Mouse (Mus musculus): ENCODE data around the gene Fgfr2. TPM values are rescaled to one million over a fixed set of nuclear protein-coding genes. Genes with fewer than 3 reads are reported as not detected.
A peak's percentile ranks its signal among the peaks of the same experiment; 100 is the strongest.

Gene Fgfr2
- polyA plus RNA-seq, 1 experiment from 2014 or later, result 67.0 TPM

DNA sequence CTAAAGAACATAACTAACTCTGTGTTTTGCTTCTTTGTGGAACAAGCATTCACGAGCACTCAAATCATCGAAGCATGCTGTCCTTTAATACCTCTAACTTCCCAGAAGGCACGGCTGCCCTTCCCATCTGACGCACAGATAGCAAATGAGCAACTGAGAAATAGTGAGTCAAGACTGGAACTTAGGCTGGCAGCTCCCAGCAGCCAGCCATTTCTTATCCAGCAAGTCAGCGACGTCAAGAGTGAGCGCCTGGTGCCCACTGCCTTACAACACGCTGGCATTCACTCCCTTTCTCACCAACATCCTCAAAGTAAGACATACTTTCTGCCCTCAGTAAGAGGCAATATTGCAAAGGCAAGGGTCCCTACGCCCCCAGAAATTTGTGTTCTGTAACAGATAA lies 2883.0 kb downstream of the Fgfr2 start:
- no peaks in the 10 kb centered on the region for H3K9me3 ChIP-seq
- no peaks in the 10 kb centered on the region for H3K27me3 ChIP-seq (replicated peaks)
- ATAC-seq, result no peak
- WGBS, result 85% methylated on average over 9 of the region's 9 CpGs
- H3K4me2 ChIP-seq (replicated peaks), result no peak overlapping the region
- H3K4me1 ChIP-seq (replicated peaks), result peaks cover 16% of the 10 kb centered on the region
- H3K27ac ChIP-seq, result no peak overlapping the region
- no peak overlapping the region for H3K9ac ChIP-seq
- no peak overlapping the region for H3K4me3 ChIP-seq (replicated peaks)
- H3K36me3 ChIP-seq, result no peaks in the 10 kb centered on the region

DNA sequence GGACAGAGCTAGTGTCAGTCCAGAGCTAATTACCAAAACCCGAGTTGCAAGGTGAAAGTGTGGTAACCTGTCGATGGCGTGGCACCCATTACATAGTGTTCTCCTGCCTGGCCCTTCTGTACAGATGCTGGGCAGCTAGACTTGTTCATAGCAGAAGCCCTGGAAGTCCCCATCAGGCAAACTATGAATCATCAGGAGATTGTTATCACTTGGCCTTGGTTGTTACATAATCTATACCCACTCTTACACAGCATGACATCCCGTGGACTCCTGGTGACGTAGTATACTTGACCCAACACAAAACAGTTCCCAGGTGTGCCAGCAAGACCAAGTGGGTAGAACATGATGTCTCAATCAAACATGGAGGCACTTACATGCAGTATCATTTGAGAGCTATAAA lies 2885.9 kb downstream of the Fgfr2 start:
- no peaks in the 10 kb centered on the region for H3K36me3 ChIP-seq
- no peaks in the 10 kb centered on the region for H3K9me3 ChIP-seq
- 67% methylated on average over 5 of the region's 5 CpGs for WGBS
- H3K9ac ChIP-seq, result no peak overlapping the region
- H3K27me3 ChIP-seq (replicated peaks), result no peaks in the 10 kb centered on the region
- 0 out of 2 replicates have a peak, but pooled peaks cover 3% of the 10 kb centered on the region for H3K4me1 ChIP-seq (replicated peaks)
- no peak overlapping the region for H3K4me2 ChIP-seq (replicated peaks)
- ATAC-seq, result no peak
- H3K27ac ChIP-seq, result no peak overlapping the region
- no peak overlapping the region for H3K4me3 ChIP-seq (replicated peaks)

DNA sequence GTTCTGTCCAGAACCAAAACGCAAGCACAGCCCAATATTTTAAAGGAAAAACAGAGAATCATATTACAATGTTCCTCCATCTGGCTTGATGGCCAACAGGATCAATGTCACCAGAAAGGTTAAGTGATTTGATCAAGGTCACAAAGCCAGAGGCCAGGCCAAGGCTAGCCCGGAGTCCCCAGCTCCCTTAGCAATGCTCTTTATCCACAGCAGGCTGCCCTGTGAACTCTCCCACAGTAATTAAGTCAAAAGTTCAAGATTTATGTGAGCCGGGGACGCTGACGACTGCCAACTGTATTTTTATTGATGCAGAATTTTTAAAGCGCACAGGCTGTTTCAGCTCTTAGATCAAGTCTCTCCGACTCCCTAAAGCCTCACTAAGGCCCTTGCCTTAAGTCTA lies 2889.4 kb downstream of the Fgfr2 start:
- H3K27me3 ChIP-seq (replicated peaks), result no peaks in the 10 kb centered on the region
- WGBS, result 41% methylated on average over 7 of the region's 7 CpGs
- H3K27ac ChIP-seq, result no peak overlapping the region
- H3K9ac ChIP-seq, result no peak overlapping the region
- ATAC-seq, result no peak
- no peak overlapping the region for H3K4me3 ChIP-seq (replicated peaks)
- peaks cover 3% of the 10 kb centered on the region; the same call in 1 of the 2 replicates for H3K4me1 ChIP-seq (replicated peaks)
- no peaks in the 10 kb centered on the region for H3K9me3 ChIP-seq
- no peak overlapping the region for H3K4me2 ChIP-seq (replicated peaks)
- H3K36me3 ChIP-seq, result no peaks in the 10 kb centered on the region

DNA sequence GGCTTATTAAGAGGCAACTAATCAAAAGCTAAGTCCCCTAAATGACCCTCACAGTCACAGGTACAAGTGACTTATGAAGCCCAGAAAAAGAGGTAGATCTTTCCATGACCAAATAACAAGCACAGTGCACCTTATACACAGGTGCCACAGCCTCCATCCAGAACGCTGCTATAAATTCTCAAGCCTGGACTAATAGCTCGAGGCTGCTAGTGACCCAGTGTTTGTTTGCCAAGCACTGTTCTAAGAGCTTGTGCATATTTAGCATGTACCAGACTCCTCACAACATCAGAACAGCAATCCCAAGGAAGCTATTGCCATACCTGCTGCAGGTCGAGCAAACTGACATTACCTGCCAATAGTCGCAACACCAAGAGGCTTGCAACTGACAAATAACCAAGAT lies 2893.1 kb downstream of the Fgfr2 start:
- H3K9me3 ChIP-seq, result no peaks in the 10 kb centered on the region
- WGBS, result 73% methylated on average over 4 of the region's 4 CpGs
- H3K9ac ChIP-seq, result no peak overlapping the region
- H3K4me2 ChIP-seq (replicated peaks), result no peak overlapping the region
- H3K27ac ChIP-seq, result no peak overlapping the region
- H3K4me1 ChIP-seq (replicated peaks), result peaks cover 9% of the 10 kb centered on the region
- no peak for ATAC-seq
- H3K27me3 ChIP-seq (replicated peaks), result no peaks in the 10 kb centered on the region
- 0 out of 2 replicates have a peak, but pooled peaks cover 4% of the 10 kb centered on the region for H3K36me3 ChIP-seq
- no peak overlapping the region for H3K4me3 ChIP-seq (replicated peaks)

DNA sequence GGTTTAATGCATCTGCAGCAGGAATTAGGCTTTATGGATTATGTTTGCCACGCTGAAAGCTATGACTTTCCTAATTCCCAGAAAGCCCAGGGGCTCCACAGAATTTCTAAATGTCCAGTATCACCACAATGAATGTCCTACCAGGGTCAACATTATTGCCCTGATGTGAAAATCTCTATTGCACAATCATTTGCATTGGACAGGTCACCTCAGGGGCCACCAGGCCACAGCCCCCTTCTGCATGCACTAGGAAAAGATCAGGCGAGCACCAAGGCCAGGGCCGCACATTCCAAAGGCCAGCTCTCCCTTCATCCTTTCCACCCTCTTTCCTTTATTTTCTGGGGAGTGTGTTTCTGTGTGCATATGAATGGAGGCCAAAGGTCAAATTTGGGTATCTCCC lies 2897.9 kb downstream of the Fgfr2 start:
- WGBS, result 90% methylated on average over 3 of the region's 3 CpGs
- no peak overlapping the region for H3K9ac ChIP-seq
- no peaks in the 10 kb centered on the region for H3K27me3 ChIP-seq (replicated peaks)
- no peak overlapping the region for H3K4me3 ChIP-seq (replicated peaks)
- 0 out of 2 replicates have a peak, but pooled peaks have one; percentile 14 for ATAC-seq
- 0 out of 2 replicates have a peak, but pooled peaks cover 4% of the 10 kb centered on the region for H3K36me3 ChIP-seq
- no peak overlapping the region for H3K27ac ChIP-seq
- H3K4me1 ChIP-seq (replicated peaks), result peaks cover 29% of the 10 kb centered on the region
- no peak overlapping the region for H3K4me2 ChIP-seq (replicated peaks)
- H3K9me3 ChIP-seq, result no peaks in the 10 kb centered on the region

DNA sequence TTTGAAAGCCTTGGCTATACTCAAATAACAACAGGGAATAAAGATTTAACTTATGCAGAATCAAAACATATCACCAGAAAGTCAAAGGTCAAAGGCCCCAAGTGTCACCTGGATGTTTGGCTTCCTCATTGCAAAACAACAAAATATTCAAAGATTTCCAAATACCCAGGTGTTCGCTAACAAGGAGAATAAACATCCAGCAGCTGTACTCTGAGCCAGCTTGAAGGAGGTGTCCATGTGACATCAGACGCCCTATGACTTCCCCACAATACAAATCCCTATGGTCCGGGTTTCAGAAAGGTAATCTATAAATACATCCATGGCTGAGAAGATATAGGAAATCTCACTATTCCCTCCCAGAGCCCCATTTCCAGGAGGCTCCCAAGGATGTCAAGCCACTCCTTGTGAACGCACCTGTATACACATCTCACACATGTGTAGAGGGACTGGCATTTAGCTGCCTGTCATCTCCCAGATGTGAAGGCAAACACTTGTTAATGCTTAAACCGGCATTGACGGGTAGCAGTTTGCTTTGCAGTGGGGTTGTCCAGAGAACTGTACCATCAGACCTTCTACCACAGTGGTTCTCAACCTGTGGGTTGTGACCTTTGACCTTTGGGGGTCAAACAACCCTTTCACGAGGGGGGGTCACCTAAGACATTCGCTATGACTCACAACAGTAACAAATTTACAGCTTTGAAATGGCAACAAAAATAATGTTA lies 2900.4 kb downstream of the Fgfr2 start:
- no peak overlapping the region for H3K9ac ChIP-seq
- peaks cover 32% of the 10 kb centered on the region for H3K4me1 ChIP-seq (replicated peaks)
- ATAC-seq, result 0 out of 2 replicates have a peak, but pooled peaks have one; percentile 34
- 0 out of 2 replicates have a peak, but pooled peaks cover 2% of the 10 kb centered on the region for H3K36me3 ChIP-seq
- 54% methylated on average over 8 of the region's 8 CpGs for WGBS
- H3K27ac ChIP-seq, result no peak overlapping the region
- H3K4me2 ChIP-seq (replicated peaks), result no peak overlapping the region
- no peaks in the 10 kb centered on the region for H3K9me3 ChIP-seq
- H3K27me3 ChIP-seq (replicated peaks), result no peaks in the 10 kb centered on the region
- H3K4me3 ChIP-seq (replicated peaks), result no peak overlapping the region

DNA sequence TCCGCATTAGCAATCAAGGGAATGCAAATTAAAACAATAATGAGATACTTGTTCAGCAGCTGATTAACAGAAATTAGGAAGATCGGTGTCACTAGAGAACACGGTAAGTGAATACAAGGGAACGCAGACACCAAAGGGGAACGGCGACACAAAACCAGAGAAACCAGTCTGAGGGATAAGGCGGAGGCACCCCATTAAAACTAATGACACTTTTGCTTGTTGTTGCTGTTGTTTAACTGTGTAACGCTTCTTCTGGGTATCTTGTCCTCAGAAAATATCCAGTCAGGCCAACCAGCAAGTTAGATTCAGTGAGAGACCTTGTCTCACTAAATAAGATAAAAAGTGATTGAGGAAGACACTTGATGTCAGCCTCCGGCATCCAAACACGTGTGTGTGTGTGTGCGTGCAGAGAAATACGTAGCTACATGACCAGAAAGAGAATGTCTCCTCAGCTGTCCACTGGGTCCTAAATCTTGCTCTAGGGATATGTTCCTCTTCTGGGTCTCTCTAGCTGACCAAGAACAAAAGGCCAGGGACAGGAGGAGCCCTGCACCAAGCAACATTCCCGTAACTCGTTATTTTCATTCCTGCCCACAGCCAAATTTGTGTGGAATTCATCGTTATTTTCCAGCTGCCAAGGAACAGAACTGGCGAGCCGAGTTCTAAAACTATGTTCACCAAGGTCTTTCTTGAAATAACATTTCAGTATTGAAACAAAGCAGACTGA lies 2901.3 kb downstream of the Fgfr2 start:
- Histone ChIP-seq H3K27ac (no peak overlapping the region), H3K36me3 (no peaks in the 10 kb centered on the region), H3K4me3 (replicated peaks) (no peak overlapping the region), H3K9ac (no peak overlapping the region), H3K27me3 (replicated peaks) (no peaks in the 10 kb centered on the region), H3K9me3 (no peaks in the 10 kb centered on the region), H3K4me2 (replicated peaks) (no peak overlapping the region), H3K4me1 (replicated peaks) (peaks cover 32% of the 10 kb centered on the region)
- 69% methylated on average over 17 of the region's 17 CpGs for WGBS
- no peak for ATAC-seq

DNA sequence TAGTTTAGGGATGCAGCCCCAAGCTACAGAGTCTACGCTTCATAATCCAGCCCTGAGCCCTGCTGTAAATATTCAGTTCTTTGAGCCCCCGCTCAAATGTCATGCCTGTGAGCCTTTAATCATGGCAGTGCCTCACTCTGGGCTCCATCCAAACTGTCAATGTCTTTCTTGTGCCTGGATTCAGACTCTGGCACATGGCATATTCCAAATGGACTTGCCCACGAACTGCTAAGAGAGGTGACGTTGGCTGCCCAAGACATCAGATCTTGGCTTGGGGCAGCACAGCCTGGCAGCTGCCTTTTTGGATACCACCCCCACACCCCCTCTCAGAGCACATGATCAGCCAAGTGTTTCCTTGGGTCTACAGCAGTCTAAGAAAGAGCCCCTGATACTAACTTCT lies 2902.5 kb downstream of the Fgfr2 start:
- no peak overlapping the region for H3K9ac ChIP-seq
- no peaks in the 10 kb centered on the region for H3K36me3 ChIP-seq
- H3K27ac ChIP-seq, result no peak overlapping the region
- no peak for ATAC-seq
- no peaks in the 10 kb centered on the region for H3K27me3 ChIP-seq (replicated peaks)
- 81% methylated on average over 4 of the region's 4 CpGs for WGBS
- H3K4me3 ChIP-seq (replicated peaks), result no peak overlapping the region
- no peaks in the 10 kb centered on the region for H3K9me3 ChIP-seq
- H3K4me2 ChIP-seq (replicated peaks), result no peak overlapping the region
- peaks cover 31% of the 10 kb centered on the region for H3K4me1 ChIP-seq (replicated peaks)

DNA sequence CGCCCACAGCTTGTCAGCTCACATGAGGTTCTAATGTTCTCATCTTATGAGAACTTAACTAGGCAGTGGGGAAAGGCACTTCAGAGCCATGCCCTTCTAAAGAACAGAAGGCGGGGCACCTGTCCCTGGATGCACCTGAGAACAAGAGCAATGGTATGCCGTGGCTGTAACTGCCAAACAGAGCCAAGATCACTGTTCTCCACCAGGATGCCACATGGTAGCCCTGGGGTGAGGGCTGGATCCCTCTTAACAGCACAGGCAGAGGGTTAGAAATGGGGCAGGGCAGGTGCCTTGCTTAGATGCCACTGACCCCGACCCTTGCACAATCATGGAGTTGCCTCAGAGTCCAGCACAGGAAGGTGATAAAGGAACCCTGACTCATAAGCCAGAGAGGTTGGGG lies 2903.3 kb downstream of the Fgfr2 start:
- 77% methylated on average over 4 of the region's 4 CpGs for WGBS

DNA sequence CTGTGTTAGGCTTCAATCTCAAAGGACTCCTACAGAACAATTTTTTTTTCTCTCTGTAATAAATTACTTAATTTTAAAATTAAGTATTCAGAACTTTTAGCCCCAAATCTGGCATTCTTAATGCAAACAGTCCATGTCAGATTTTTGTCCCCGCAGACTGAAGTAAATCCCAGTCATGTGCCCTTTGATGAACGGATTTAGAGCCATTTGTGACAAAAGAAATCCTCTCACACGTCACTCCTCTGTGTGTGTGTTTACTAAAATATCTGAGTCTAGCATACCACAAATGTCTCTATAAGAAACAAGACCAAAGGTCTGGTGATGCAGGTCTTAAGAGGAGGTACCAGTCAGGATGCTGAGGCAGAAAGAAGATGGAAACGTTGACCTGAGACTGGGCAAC lies 2906.9 kb downstream of the Fgfr2 start:
- Histone ChIP-seq H3K4me2 (replicated peaks) (no peak overlapping the region), H3K9ac (no peak overlapping the region), H3K36me3 (peaks cover 4% of the 10 kb centered on the region; the same call in 1 of the 2 replicates), H3K4me3 (replicated peaks) (no peak overlapping the region), H3K9me3 (no peaks in the 10 kb centered on the region), H3K27me3 (replicated peaks) (no peaks in the 10 kb centered on the region), H3K27ac (no peak overlapping the region), H3K4me1 (replicated peaks) (peaks cover 11% of the 10 kb centered on the region)
- 48% methylated on average over 4 of the region's 4 CpGs for WGBS
- no peak for ATAC-seq

More for the DNA sequence above, 2903.3 kb downstream of the Fgfr2 start:
- no peaks in the 10 kb centered on the region for H3K36me3 ChIP-seq
- H3K27me3 ChIP-seq (replicated peaks), result no peaks in the 10 kb centered on the region
- no peaks in the 10 kb centered on the region for H3K9me3 ChIP-seq
- H3K4me1 ChIP-seq (replicated peaks), result peaks cover 24% of the 10 kb centered on the region
- ATAC-seq, result peak; percentile 61
- H3K27ac ChIP-seq, result no peak overlapping the region
- no peak overlapping the region for H3K4me2 ChIP-seq (replicated peaks)
- no peak overlapping the region for H3K9ac ChIP-seq
- H3K4me3 ChIP-seq (replicated peaks), result no peak overlapping the region

DNA sequence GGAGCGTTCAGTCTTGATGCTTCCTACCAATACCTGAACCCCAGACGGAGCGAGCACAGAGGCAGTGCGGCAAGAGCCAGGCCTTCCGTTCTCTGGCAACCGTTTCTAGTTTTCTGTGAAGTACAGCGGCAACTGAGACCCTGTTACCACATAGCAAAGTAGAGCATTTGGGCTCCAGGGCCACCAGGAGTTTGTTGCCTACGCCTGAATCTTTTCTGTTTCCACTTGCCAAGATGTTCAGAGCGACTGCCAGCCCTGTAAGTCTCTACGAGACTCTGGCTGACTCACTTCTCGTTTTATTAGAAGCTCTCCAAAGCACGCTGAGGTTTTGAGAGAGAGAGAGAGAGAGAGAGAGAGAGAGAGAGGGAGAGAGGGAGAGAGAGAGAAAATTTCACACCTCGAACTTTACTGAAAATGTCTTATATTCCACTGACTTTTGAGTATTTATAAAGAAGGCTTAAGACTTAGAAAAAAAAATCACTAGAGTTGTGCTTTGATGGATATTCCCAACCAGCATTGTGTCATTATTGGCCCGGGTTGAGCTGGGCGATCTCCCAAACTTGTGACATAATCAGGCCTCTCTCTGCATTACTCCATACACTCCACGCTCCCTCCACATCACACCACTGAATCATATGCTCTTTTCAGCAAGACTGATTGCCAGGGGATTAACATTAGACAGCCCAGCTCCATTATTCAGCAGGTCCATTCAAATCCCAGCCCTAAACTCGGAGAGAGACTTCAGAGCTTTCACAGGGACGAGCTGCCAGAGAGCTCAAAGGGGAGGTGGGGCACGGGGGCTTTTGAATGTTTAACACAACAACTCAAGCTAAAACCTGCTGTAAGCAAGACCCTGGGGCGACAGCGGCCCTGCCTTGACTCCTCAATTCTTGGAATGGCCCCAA lies 2907.6 kb downstream of the Fgfr2 start:
- ATAC-seq, result peak; percentile 54; the same call in 1 of the 2 replicates
- 54% methylated on average over 21 of the region's 21 CpGs for WGBS
- Histone ChIP-seq H3K27me3 (replicated peaks) (no peaks in the 10 kb centered on the region), H3K36me3 (peaks cover 4% of the 10 kb centered on the region; the same call in 1 of the 2 replicates), H3K9ac (no peak overlapping the region), H3K9me3 (no peaks in the 10 kb centered on the region), H3K27ac (no peak overlapping the region), H3K4me3 (replicated peaks) (no peak overlapping the region), H3K4me1 (replicated peaks) (peaks cover 9% of the 10 kb centered on the region), H3K4me2 (replicated peaks) (no peak overlapping the region)

DNA sequence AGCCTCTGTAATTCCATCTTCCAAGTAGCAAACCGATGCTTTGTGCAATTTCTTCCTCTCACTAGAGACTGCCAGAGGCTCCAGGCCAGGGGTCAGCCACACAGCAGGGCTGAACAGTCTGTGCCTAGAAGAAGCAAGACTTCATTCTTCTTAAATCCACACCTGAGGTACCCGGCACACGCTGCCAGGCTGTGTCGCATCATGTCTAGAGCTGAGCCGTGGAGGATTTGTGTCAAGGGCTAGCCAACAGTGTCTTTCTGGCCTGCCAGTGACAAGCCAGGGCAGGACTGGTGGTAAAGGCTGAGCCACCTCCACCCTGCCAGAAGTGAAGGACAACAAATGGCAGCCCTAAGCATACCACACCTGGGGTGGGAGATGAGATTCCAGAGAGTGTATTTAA lies 2910.0 kb downstream of the Fgfr2 start:
- Histone ChIP-seq H3K4me1 (replicated peaks) (0 out of 2 replicates have a peak, but pooled peaks cover 3% of the 10 kb centered on the region), H3K27ac (no peak overlapping the region), H3K9me3 (no peaks in the 10 kb centered on the region), H3K9ac (no peak overlapping the region), H3K4me3 (replicated peaks) (no peak overlapping the region), H3K36me3 (peaks cover 6% of the 10 kb centered on the region; the same call in 1 of the 2 replicates), H3K27me3 (replicated peaks) (no peaks in the 10 kb centered on the region), H3K4me2 (replicated peaks) (no peak overlapping the region)
- ATAC-seq, result no peak
- 91% methylated on average over 5 of the region's 5 CpGs for WGBS
